Mouse (Mus musculus) lung, adult 2 months (tissue): Measurements from ENCODE around the gene Otud3. TPM values are rescaled to one million over a fixed set of nuclear protein-coding genes. Genes with fewer than 3 reads are reported as not detected.
"Not testable (repeated sequence)": the region's sequence is repeated elsewhere in the genome, so short reads cannot be mapped to it uniquely, and the experiment has no call there.

Experiments used
- DNase-seq: peaks from one replicate; pipeline ENCODE4 v3.0.0; 2022
- H3K4me1 ChIP-seq: fragments of 200-500 bp; 2 replicates; pipeline ENCODE4 v1.6.1; 2011; ENCODE audit warnings: low read length; ENCODE audit not compliant: control insufficient read depth, insufficient read depth
- H3K4me3 ChIP-seq: fragments of 200-500 bp; replicated peaks from 2 replicates; pipeline ENCODE3; 2011; ENCODE audit warnings: low read depth, mild to moderate bottlenecking, control low read depth, low read length; ENCODE audit errors: extremely low read depth
- CTCF ChIP-seq: fragments of 200-500 bp; IDR thresholded peaks from 2 replicates; pipeline ENCODE4 v1.5.1; 2011; ENCODE audit warnings: mild to moderate bottlenecking, low read length, control low read depth; ENCODE audit not compliant: insufficient read depth
- POLR2A ChIP-seq: fragments of 200-500 bp; IDR thresholded peaks from 2 replicates; pipeline ENCODE4 v1.6.1; 2011; ENCODE audit warnings: low read depth, mild to moderate bottlenecking, control low read depth, low read length, borderline replicate concordance; ENCODE audit errors: extremely low read depth
- WGBS: fragments of 180-500 bp; shearing (Covaris S2); methylation state at CpG from one replicate; pipeline ENCODE4 v1.1.7; 2018; 5-methylcytosine and 5-hydroxymethylcytosine counted together
- polyA plus RNA-seq: library from polyadenylated mRNA; depleted of rRNA; stranded (reverse); fragments of >200 nt; gene quantifications from 2 replicates; pipeline ENCODE4 v1.2.3, GENCODE M21; 2012

Otud3 gene
- polyA plus RNA-seq, 1 experiment, result 8.4 TPM

GRCm38 (mm10) chr4:138892655-138893054 lies 21.1 kb downstream of the Otud3 start:
- no peak for DNase-seq
- TF ChIP-seq CTCF, result no peak
- TF ChIP-seq POLR2A, result no peak
- Histone ChIP-seq H3K4me3 (no peak overlapping the region), H3K4me1 (no peaks in the 10 kb centered on the region)
- 73% methylated on average over 5 of the region's 6 CpGs for WGBS

GRCm38 (mm10) chr4:138889635-138890034 lies 24.1 kb downstream of the Otud3 start:
- H3K4me3 ChIP-seq, result no peak overlapping the region
- no peaks in the 10 kb centered on the region for H3K4me1 ChIP-seq
- WGBS, result 51% methylated on average over 8 of the region's 8 CpGs
- TF ChIP-seq POLR2A (no peak), CTCF (no peak)
- DNase-seq, result no peak

DNA sequence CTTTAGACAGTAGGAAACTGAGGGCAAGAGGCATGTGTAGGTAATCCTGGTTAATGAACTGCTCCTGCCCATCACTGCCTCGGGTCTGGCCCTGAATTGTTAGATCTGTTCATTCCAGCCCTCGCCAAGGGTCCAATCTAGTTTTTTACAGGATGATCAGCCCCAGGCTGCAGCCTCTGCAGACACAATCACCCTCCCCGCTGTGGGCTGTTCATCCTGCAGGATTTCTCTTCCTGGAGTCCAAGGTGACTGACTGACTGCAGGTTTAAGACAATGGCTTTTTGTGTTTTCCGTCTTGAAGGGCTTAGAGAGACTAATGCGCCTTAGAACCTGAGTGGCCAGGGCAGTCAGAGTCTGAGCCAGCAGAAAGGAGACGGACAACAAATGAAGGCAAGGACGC lies 24.6 kb downstream of the Otud3 start:
- WGBS, result 50% methylated on average over 7 of the region's 7 CpGs
- TF ChIP-seq POLR2A, result no peak
- TF ChIP-seq CTCF, result no peak

GRCm38 (mm10) chr4:138884261-138884660 lies 29.5 kb downstream of the Otud3 start:
- TF ChIP-seq POLR2A (no peak), CTCF (peak; percentile 76)
- no peaks in the 10 kb centered on the region for H3K4me1 ChIP-seq
- no peak overlapping the region for H3K4me3 ChIP-seq
- DNase-seq, result peak; percentile 78
- 12% methylated on average over 6 of the region's 6 CpGs for WGBS

More for the DNA sequence above, 24.6 kb downstream of the Otud3 start:
- H3K4me3 ChIP-seq, result no peak overlapping the region
- no peaks in the 10 kb centered on the region for H3K4me1 ChIP-seq
- no peak for DNase-seq

DNA sequence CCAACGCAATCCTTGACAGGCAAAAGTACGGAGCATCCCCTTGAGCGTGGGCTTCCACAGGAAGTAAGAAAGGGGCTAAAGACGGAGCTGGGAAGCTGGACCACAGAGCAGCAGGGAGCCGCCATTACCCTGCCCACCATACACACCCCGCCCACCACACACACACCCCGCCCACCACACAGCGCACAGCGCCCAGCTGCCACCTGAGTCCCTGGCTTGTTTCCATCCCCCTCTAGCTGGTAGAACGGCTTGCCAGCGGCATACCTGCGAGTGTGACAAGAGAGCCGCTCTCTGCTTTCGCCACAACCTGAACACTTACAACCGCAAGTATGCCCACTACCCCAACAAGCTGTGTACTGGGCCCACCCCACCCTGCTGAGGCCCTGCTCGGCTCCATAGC lies 31.6 kb downstream of the Otud3 start:
- no peaks in the 10 kb centered on the region for H3K4me1 ChIP-seq
- 16% methylated on average over 16 of the region's 16 CpGs for whole genome bisulfite sequencing
- TF ChIP-seq POLR2A, result no peak
- TF ChIP-seq CTCF, result no peak
- no peak for DNase-seq
- no peak overlapping the region for H3K4me3 ChIP-seq

DNA sequence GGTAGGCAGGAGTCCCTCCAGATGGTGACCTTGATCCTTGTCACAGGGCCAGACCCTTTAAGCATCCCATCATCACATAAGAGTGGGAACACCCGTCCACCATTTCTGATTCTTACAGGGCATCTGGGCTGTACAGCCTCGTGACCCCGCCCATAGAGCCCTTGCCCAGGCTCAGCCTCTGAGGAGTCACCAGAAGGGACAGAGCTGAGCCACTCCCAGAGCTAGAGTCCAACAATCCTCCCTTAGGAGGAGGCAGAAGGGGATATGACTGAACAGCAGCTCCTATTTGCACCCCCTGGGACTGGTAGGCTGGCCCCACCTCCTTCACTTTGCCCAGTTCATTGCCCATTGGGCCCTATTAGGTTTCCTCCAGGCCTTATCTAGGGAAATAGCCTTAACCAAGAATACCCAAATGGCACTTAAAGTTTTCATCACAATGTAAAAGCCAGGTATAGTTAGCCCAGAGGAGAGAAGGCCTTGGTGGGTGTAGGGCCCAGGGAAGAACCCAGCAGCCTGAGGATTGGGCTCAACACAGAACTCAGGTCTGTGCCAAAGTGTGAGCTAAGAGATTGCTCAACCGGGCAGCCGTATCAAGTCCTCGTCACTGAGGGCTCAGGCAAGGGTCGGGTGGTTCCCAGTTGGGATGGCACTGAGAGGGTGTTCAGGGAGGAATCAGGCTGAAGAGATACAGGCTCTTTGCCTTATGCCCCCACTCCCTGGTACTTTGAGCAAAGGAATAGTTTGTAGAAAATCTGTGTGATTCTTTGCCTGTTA lies 32.7 kb downstream of the Otud3 start:
- Histone ChIP-seq H3K4me1 (no peaks in the 10 kb centered on the region), H3K4me3 (no peak overlapping the region)
- TF ChIP-seq CTCF, result no peak
- no peak for TF ChIP-seq POLR2A
- WGBS, result 50% methylated on average over 7 of the region's 7 CpGs
- no peak for DNase-seq

DNA sequence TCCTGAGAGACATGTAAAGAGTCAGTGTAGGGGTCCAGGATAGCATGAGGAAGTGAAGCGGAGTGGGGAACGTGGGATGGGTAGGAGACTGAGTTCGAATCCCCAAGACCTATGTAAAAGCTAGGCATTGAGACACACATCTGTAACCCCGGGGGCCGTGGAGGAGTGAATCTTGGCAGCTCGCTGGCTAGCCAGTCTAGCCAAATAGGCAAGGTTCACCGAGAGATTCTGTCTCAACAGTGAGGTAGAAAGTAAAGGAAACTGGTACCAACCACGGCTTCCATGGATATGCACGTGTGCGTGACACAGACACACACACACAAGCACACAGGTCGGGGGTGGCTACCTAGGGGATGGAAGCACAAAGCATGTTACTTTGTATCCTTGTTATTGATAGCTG lies 33.9 kb downstream of the Otud3 start:
- Histone ChIP-seq H3K4me1 (no peaks in the 10 kb centered on the region), H3K4me3 (no peak overlapping the region)
- no peak for TF ChIP-seq CTCF
- no peak for TF ChIP-seq POLR2A
- no peak for DNase-seq
- 85% methylated on average over 11 of the region's 11 CpGs for WGBS

GRCm38 (mm10) chr4:138878783-138879182 lies 35.0 kb downstream of the Otud3 start:
- TF ChIP-seq POLR2A (no peak), CTCF (no peak)
- Histone ChIP-seq H3K4me3 (no peak overlapping the region), H3K4me1 (no peaks in the 10 kb centered on the region)
- WGBS, result 33% methylated on average over 8 of the region's 8 CpGs
- DNase-seq, result no peak

DNA sequence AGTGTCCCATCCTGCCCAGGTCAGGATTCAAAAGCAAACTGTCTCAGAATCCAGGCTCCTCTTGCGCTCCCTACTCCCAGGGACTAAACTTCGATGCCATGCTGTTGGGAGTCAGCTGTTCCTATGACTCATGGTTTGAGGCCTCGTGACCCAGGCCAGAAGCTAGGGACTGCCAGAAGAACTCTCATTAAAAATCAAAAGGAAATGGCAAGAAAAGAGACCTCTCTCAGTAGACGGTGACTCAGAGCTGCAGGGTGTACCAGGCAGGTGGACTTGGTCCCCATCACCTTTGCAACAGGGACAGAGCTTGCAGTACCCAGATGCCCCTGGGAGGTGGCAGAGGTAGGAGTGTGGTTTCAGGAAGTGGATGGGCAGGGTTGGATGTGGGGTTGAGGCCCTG lies 36.0 kb downstream of the Otud3 start, which contains the start of gene Pla2g2e:
Gene Pla2g2e (plus strand): TSS at position 212 of the 400 bp plus-strand sequence.
- Histone ChIP-seq H3K4me3 (no peak within 1 kb of the TSS), H3K4me1 (no peaks in the 10 kb centered on the region)
- DNase-seq, result no peak
- WGBS, result 48% methylated on average over 4 of the region's 4 CpGs
- no peak for TF ChIP-seq POLR2A
- TF ChIP-seq CTCF, result no peak

DNA sequence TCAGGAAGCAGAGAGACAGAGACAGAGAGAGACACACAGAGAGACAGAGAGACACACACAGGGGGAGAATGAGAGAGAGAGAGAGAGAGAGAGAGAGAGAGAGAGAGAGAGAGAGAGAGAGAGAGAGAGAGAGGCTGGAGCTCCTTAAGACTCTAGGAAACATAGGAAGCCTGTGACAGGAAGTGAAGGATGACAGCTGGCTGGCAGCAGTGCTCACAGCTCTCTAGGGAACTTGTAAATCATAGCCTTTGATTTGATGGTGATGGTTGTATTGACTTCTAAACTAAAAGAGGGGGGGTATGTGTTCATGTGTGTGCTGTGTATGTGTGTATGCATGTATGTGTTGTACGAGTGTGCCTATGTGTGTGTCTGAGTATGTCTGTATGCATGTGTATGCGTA lies 37.8 kb downstream of the Otud3 start:
- DNase-seq, result no peak
- TF ChIP-seq POLR2A (no peak), CTCF (no peak)
- H3K4me1 ChIP-seq, result no peaks in the 10 kb centered on the region
- H3K4me3 ChIP-seq, result no peak overlapping the region
- WGBS, result 99% methylated on average over 2 of the region's 2 CpGs

GRCm38 (mm10) chr4:138875275-138875674 lies 38.5 kb downstream of the Otud3 start:
- H3K4me1 ChIP-seq, result not testable (repeated sequence)
- WGBS, result 72% methylated on average over 2 of the region's 2 CpGs

More at GRCm38 (mm10) chr4:138875275-138875674, 38.5 kb downstream of the Otud3 start:
- H3K4me3 ChIP-seq, DNase-seq: not testable (repeated sequence)
